Mouse (Mus musculus): ENCODE measurements around the gene Galc.

The Galc gene

GRCm38 (mm10) chr12:98258845-98259517 is at the start of gene Galc:
Galc (minus strand) TSS chr12:98259459.
- peak; percentile 76 to 80 for DNase-seq (ENCODE audit: low spot score in 2 of 2)

GRCm38 (mm10) chr12:98307179-98307915 is 48.1 kb upstream of the Galc start:
- DNase-seq (ENCODE audit: low spot score in 2 of 2): no peak

- DNase-seq (ENCODE audit: low spot score in 2 of 2): no peak
Observed at GRCm38 (mm10) chr12:98303013-98303412, 43.8 kb upstream of the Galc start.

- DNase-seq (ENCODE audit: low spot score in 2 of 2): no peak
Observed at GRCm38 (mm10) chr12:98301980-98302379, 42.7 kb upstream of the Galc start.

GRCm38 (mm10) chr12:98294241-98294640 is 35.0 kb upstream of the Galc start:
- DNase-seq (ENCODE audit: low spot score in 2 of 2): no peak

- DNase-seq (ENCODE audit: low spot score in 2 of 2): no peak
Observed at GRCm38 (mm10) chr12:98292278-98292677, 33.0 kb upstream of the Galc start.

GRCm38 (mm10) chr12:98290475-98290874 is 31.2 kb upstream of the Galc start:
- DNase-seq (ENCODE audit: low spot score in 2 of 2): no peak

- DNase-seq (ENCODE audit: low spot score in 2 of 2): no peak
Observed at GRCm38 (mm10) chr12:98284477-98284876, 25.2 kb upstream of the Galc start.

- DNase-seq (ENCODE audit: low spot score in 2 of 2): peak; percentile 51 to 70
Observed at GRCm38 (mm10) chr12:98283487-98283860, 24.2 kb upstream of the Galc start.

- peak; percentile 51 to 79 for DNase-seq (ENCODE audit: low spot score in 2 of 2)
Observed at GRCm38 (mm10) chr12:98282776-98283486, 23.7 kb upstream of the Galc start.

GRCm38 (mm10) chr12:98280996-98281395 is 21.7 kb upstream of the Galc start:
- DNase-seq (ENCODE audit: low spot score in 2 of 2): no peak

- peak; percentile 67 to 72 for DNase-seq (ENCODE audit: low spot score in 2 of 2)
Observed at GRCm38 (mm10) chr12:98280530-98280929, 21.3 kb upstream of the Galc start.

GRCm38 (mm10) chr12:98272433-98272832 is 13.2 kb upstream of the Galc start:
- DNase-seq (ENCODE audit: low spot score in 2 of 2): no peak

- DNase-seq (ENCODE audit: low spot score in 2 of 2): no peak
Observed at GRCm38 (mm10) chr12:98270810-98271566, 11.7 kb upstream of the Galc start.

- peak; percentile 67 to 82 for DNase-seq (ENCODE audit: low spot score in 2 of 2)
Observed at GRCm38 (mm10) chr12:98269791-98270745, 10.8 kb upstream of the Galc start.

GRCm38 (mm10) chr12:98268441-98269369 is 9.4 kb upstream of the Galc start, which contains the start of gene Gpr65:
Gpr65 (plus strand) TSS chr12:98268635.
- peak; percentile 44 to 46 for DNase-seq (ENCODE audit: low spot score in 2 of 2)

- no peak for DNase-seq (ENCODE audit: low spot score in 2 of 2)
Observed at GRCm38 (mm10) chr12:98265697-98266096, 6.4 kb upstream of the Galc start.

GRCm38 (mm10) chr12:98259518-98259852 is 226 bp upstream of the Galc start:
- DNase-seq (ENCODE audit: low spot score in 2 of 2): no peak

- no peak for DNase-seq (ENCODE audit: low spot score in 2 of 2)
Observed at GRCm38 (mm10) chr12:98258371-98258844, 851 bp downstream of the Galc start.
